Mouse (Mus musculus) kidney, postnatal 36 days (tissue): ENCODE data around the gene Jpt2.

Experiments
- DNase-seq, 2 experiments: peaks; one replicate each; pipeline ENCODE4 v3.0.0; 2021 to 2022; ENCODE audit warnings: mixed read lengths in 2 of 2

Gene Jpt2

GRCm38 (mm10) chr17:24903767-24904166, 56.7 kb downstream of the Jpt2 start:
- DNase-seq, result no peak

GRCm38 (mm10) chr17:24902671-24903474, 57.6 kb downstream of the Jpt2 start:
- peak; percentile 46 to 82 for DNase-seq

GRCm38 (mm10) chr17:24902124-24902523, 58.4 kb downstream of the Jpt2 start:
- no peak for DNase-seq

DNA sequence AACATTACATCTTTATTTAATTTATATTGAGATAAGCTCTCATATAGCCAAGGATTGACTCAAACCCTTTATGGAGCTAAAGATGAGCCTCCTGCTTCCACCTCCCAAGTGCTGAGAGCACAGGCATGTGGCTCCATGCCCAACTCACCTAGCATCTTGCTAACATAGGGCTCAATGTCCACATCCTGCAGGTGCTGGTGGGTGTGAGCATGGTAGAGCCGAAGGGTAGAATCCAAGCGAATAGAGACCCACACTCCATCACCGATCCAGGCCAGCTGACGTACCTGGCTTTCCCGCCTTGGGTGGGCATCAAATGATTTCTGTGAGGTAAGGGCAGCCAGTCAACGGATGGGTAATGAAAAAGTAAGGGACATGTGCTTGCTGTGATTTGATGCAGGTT, 60.5 kb downstream of the Jpt2 start:
- no peak for DNase-seq

- no peak for DNase-seq
Observed at GRCm38 (mm10) chr17:24899153-24899552, 61.3 kb downstream of the Jpt2 start.

DNA sequence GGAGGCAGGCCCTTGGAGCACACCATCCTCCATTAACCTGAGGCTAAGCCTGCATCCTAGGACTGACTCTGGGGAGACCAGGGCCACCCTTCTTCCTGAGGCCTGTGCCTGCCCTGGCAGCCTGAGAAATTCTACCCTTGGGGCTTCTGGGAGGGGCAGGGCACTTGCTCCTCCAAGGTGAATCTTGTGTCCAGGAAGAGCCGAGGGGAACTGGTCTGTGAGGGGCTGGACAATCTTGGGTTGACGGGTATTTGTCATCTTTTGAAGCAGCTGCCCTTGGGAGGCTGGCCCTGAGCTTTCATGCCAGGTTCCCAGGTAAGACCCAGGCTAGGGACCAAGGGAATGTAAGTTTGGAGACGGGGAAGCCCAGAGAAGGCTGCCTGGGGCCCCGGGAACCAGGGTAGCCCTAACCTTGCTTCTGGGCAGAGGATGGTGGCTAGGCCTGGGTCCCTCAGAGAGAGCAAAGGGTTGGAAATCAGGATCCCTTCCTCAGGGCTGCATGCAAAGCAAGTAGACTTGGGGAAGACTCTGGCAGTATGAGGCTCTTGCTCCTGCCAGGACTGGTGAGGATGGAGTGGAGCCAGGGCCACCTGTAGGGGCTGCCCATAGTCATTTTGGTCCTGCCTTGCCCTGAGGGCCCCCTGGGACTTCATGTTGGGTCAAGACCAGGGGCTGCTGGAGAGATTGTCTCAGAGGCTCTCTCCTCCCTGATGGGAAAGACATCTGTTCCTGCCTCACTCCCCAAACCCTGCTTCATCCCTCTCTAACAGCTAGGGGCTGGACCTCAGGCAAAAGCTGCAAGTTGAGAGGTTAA, 62.2 kb downstream of the Jpt2 start:
- DNase-seq, result no peak

DNA sequence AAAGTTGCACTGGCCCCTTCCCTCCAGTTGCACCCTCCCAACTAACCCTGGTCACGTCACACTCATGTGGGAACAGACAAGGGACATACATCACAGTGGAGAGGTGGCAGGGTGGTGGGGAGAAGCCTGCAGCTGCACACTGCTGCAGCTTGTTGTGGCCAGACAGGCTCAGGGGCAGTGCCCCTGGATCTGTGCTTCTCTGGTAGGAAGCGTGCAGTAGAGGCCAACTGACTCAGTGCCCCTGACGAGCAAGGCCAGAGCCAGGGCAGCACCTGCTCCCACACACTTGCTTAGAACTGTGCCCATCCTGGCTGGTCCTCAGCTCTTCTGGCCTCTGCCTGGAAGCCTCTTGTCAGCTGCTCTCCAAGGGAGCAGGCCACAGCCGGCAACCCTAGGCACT, 62.9 kb downstream of the Jpt2 start:
- DNase-seq, result no peak

GRCm38 (mm10) chr17:24896993-24897269, 63.6 kb downstream of the Jpt2 start:
- DNase-seq, result no peak

DNA sequence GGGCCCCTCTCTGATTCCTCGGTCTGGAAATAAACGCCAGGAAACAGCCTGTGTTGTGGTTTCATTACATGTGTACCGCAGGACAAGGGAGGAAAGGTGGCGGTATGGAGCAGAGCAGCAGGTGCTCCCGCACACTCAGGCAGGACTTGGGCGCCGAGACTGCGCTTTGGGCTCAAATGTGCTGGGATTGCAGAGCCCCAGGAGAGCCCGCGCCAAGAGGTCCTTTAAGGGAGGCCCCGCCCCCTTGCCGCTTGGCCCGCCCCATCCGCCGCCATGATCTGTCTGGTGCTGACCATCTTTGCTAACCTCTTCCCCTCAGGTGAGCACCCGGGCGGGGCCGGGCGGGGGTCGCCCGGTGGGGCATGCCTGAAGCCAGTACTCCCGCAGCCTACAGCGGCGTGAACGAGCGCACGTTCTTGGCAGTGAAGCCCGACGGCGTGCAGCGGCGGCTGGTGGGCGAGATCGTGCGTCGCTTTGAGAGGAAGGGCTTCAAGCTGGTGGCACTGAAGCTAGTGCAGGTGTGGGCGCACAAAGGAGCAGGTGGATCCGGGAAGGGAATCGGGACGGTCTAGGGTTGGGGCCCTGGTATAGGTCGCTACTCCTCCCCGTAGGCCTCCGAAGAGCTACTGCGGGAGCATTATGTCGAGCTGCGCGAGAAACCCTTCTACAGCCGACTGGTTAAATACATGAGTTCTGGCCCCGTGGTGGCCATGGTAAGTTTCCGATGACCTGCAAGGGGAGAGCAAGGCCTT, 64.1 kb downstream of the Jpt2 start, which contains the start of gene Nme3:
Nme3 (plus strand) TSS at position 260 of the 752 bp plus-strand sequence.
- peak; percentile 85 to 93 for DNase-seq

GRCm38 (mm10) chr17:24895571-24896240, 64.8 kb downstream of the Jpt2 start:
- no peak for DNase-seq

DNA sequence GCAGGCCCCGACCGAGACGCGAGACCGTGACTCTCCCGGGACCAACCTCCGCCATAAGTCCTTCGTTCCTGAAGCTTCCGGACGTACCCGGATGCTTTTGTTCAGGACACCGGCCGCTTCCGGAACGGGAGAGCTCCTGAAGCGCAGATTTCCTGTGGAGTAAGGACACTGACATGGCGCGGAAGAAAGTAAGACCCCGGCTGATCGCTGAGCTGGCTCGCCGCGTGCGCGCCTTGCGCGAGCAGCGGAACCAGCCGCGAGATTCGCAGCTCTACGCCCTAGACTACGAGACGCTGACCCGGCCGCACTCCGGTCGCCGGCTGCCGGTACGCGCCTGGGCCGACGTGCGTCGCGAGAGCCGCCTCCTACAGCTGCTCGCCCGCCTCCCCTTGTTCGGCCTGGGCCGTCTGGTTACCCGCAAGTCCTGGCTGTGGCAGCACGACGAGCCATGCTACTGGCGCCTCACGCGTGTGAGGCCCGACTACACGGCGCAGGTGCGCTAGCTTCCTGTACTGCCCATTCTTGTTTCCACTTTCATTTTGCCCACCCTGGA, 65.4 kb downstream of the Jpt2 start, which contains the start of the genes Eme2 and Mrps34:
Eme2 (minus strand) TSS at position 93 of the 553 bp plus-strand sequence.
Mrps34 (plus strand) TSS at position 122 of the 553 bp plus-strand sequence.
- peak; percentile 88 to 90 for DNase-seq

DNA sequence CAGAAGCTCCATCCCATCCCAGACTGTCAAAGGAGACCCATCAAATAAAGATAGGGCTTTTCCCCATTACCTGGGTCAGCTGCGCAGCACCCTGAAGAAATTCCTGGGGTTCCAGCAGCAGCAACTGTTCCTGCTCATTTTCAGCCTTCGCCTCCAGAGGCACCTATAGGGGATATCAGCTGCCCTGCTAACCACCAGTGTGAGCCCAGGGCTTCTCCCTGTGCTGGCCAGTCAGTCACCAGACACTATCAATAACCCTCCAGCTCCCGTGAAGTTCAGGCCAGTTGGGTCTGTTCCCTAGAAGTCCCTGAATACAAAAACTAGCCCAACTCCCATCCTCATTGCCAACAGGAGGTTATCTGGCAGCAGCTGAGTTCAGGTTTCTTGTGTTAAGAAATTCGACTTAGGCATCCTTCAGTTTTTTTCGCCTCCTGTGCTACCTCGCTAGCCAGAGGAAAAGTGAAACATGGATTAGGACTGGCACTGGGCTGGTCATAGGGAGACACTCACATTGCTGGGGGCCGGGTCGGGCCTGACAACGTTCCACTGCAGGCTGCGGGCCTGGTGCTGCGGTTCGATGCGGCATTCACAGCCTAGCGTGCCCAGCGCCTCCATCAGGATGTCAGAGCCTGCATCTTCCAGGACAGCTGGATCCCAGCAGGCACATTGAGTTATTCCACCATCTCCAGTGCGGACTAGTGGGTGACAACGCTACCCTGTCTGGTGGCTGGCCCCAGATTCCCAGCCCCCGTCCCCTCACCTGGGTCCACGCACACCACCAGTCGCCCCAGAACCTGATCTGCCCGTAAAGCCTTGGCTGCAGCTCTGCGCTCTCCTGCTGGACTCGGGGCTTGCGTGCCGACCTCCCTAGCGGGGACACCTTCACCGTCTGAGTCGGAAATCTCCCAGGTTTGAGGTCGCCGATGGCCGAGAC, 66.2 kb downstream of the Jpt2 start:
- no peak for DNase-seq

- no peak for DNase-seq
Observed at GRCm38 (mm10) chr17:24893276-24893675, 67.2 kb downstream of the Jpt2 start.

DNA sequence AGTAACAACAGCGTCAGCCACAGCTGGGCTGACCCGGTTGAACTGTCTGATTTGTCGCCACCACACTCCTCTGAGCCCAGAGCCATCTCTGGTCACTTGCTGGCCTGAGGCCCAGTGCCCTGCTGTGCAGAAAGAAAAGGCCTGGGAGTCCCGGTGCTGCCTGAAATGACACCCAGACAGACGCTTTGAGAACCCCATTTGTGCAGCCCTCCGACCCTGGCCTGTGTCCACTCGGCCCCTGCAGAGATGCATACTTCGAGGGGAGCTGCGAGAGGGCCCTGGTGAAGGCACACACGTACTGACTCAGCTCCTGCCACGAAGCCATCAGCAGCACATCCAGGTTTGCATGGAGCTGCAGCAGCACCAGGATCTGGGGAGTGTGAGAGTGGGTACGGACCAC, 67.7 kb downstream of the Jpt2 start:
- no peak for DNase-seq

DNA sequence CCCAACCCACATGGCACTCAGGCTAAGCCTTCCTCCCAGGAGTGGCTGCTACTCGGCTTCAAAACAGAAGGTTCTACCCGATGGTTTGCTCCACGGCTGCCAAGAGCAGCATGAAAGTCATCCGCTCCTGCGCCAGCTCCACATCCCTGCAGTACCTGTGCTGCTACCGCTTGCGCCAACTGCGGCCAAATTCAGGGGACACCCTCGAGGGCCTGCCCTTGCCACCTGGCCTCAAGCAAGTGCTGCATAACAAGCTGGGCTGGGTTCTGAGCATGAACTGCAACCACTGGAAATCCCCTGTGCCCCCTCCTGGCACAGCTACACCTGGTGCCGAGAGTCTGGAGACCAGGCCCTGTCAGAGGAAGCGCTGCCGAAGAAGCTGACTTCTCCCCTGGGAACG, 69.2 kb downstream of the Jpt2 start:
- DNase-seq, result no peak

GRCm38 (mm10) chr17:24890151-24891092, 70.1 kb downstream of the Jpt2 start:
- no peak for DNase-seq

DNA sequence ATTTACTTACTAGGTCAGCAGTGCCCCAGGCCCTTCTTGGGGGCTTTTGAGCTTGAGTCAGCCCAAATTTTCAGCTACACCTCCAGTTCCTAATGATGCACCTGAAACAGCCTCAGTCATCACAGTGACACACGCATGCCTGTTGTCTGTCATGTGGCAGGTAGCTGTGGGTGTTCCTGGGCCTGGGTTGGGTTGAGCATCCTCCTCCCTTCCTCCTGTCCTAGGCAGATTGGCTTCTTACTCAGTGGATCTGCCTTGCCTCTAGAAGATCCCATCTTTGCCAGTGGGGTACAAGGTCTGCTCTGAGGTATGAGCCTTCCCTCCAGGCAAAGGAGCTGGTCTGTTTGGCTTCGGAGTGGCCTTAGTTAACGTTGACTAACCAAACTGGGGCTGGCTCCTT, 71.6 kb downstream of the Jpt2 start:
- no peak for DNase-seq
